Mouse (Mus musculus): ENCODE measurements around the gene Atp2a1. TPM values are rescaled to one million over a fixed set of nuclear protein-coding genes. Genes with fewer than 3 reads are reported as not detected.
A peak's percentile ranks its signal among the peaks of the same experiment; 100 is the strongest.

The Atp2a1 gene
- total RNA-seq, 2 experiments from 2014 or later, result 0.12 TPM; not detected in 1

GRCm38 (mm10) chr7:126455242-126455641 is 7.7 kb downstream of the Atp2a1 start:
- intact Hi-C loops (cut with DNase I), result no loop called here

DNA sequence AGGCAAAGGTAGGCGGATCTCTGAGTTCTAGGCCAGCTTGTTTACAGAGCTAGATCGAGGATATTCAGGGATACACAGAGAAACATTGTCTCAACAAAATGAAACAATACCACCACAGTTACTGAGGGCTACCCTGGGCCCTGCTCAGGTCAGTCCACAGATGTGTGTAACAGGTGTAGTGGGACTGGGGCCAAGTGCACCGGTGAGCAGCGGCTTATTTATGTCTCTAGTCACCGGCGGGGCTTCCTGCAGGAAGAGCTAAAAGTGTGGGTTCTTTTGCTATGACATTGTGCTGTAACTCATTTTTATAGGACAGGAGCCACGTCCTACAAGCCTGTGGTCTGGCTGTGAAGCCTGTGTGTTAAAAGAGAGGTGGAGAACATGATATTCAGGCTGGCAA is 9.0 kb downstream of the Atp2a1 start:
- DNase-seq, result no peak
- intact Hi-C loops (cut with DNase I), result no loop called here

More at GRCm38 (mm10) chr7:126455242-126455641, 7.7 kb downstream of the Atp2a1 start:
- DNase-seq, result no peak

GRCm38 (mm10) chr7:126452244-126452643 is 10.7 kb downstream of the Atp2a1 start:
- intact Hi-C loops (cut with DNase I), result no loop called here
- DNase-seq, result no peak

DNA sequence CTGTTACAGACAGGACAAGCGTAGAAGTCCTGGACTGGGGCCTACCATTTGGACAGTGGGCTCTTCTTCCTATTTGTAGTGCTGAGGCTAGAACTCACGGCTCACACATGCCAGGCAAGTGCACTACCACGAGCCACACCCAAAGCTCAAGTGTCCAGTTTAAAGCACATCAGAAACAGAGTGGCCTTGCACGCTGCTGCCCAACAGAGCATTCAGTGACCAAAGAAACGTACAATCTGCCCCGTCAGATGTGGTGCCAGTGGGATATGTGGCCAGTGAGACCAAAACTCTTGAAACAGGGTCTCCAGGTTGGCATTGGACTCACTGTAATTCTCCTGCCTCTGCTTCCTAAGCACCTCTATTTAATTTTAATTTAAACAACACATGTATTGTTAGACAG is 12.3 kb downstream of the Atp2a1 start:
- intact Hi-C loops (cut with DNase I), result no loop called here
- no peak for DNase-seq

GRCm38 (mm10) chr7:126449991-126450390 is 12.9 kb downstream of the Atp2a1 start:
- intact Hi-C loops (cut with DNase I), result no loop called here
- no peak for DNase-seq

GRCm38 (mm10) chr7:126448481-126448880 is 14.4 kb downstream of the Atp2a1 start:
- DNase-seq, result no peak
- intact Hi-C loops (cut with DNase I), result no loop called here

DNA sequence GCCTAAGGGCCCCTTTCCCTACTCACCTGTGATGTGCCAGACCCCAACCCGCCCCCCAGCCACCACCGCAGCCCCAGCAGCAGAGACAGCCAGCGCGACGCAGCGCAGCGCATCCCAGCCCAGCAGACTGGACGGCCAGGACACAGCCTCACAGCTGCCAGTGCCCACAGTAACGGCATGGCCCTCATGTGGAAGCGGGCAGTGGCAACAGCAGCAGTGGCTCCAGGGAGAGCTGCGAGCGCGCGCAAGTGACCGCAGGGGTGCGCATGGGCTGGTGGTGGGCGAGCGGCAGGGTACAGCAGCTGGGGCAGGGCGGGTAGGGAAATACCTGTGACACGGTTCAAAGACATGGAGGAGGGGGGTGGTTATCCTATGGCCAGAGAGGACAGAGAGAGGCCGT is 16.7 kb downstream of the Atp2a1 start:
- intact Hi-C loops (cut with DNase I), result no loop called here
- DNase-seq, result no peak

DNA sequence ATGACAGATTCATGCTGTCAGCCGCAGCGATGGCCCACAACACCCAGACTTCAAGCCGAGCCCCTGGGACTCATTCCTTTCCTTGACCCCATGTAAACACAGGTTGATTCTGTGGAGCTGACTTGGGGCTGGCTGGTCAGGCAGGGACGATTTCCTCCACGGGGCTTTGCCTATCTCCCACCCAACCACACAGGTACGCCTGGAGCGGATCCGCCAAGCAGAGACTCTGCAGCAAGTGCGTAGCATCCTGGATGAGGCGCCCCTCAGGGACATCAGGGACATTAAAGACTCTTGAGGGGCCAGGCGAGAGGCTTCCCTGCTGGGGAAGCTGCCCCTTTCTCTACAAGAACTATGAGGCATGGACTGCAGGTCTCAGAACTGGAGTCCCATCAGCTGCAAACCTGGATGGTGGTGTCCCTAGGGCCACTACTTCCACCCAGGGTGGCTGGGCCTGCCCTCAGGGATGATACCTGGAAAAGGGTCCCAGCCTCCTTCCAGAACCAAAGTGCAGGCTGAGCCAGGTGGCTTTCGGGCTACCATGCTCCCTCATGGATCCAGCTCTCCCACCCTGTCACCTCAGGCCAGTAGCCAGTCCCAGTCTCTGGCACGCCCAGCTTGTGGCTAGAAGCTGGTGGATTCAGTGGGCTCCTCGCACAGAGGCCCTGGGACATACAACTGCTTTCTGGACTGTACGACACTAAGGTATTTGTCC is 17.6 kb downstream of the Atp2a1 start:
- DNase-seq, result no peak
- intact Hi-C loops (cut with DNase I), result no loop called here

DNA sequence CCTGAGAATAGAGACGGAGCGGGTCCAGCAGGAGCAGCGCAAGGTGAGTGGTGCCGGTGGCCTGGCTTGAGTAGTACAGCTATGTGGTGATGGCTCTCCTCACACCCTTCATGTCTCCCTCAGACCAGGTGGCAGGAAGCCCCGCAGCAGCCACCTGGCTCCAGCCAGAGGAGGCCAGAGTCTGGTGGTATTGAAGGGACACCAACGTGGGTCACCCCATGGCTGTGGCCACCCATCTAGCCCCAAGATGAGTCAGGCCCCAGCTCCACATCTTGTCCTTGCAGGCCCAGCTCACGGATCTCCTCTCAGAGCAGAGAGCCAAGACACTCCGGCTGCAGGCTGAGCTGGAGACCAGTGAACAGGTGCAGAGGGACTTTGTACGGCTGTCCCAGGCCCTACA is 18.4 kb downstream of the Atp2a1 start:
- no peak for DNase-seq

DNA sequence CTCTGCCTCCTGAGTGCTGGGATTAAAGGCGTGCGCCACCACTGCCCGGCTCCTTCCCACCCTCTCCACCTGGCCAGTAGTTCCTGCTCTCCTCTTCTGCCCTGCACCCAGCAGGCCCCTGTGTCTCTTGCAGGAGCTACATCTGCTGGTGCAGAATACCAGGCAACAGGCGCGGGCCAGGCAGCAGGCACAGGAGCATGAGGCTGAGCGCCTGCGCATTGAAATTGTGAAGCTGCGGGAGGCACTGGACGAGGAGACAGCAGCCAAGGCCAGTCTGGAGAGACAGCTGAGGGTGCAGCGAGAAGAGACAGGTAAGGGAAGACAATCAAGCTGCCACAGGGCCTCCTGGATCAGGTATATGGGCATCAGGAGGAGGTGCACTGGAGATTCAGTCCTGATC is 18.9 kb downstream of the Atp2a1 start:
- no peak for DNase-seq
- intact Hi-C loops (cut with DNase I), result no loop called here

More for the DNA sequence above, 18.4 kb downstream of the Atp2a1 start:
- intact Hi-C loops (cut with DNase I), result no loop called here

GRCm38 (mm10) chr7:126440134-126440533 is 22.8 kb downstream of the Atp2a1 start:
- intact Hi-C loops (cut with DNase I), result no loop called here
- peak; percentile 31 for DNase-seq

DNA sequence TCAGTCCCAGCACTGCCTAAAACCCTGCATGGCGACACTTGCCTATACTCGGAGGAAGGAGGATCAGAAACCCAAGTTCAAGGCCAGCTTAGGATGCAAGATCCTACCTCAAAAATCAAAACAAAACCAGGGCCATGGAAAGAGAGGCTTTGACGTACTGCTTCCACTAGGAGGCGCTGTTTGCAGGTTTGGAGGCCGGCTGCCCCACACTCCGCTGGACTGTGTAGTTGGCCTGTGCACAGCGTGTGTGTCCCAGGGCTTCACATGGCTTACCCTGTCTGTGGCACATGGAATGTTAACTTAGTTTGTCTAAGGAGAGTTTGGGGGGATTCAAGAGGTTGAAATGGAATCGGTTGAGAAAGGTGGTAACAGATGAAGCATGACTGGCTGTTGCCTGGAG is 26.1 kb downstream of the Atp2a1 start:
- DNase-seq, result peak; percentile 69
- intact Hi-C loops (cut with DNase I), result no loop called here

DNA sequence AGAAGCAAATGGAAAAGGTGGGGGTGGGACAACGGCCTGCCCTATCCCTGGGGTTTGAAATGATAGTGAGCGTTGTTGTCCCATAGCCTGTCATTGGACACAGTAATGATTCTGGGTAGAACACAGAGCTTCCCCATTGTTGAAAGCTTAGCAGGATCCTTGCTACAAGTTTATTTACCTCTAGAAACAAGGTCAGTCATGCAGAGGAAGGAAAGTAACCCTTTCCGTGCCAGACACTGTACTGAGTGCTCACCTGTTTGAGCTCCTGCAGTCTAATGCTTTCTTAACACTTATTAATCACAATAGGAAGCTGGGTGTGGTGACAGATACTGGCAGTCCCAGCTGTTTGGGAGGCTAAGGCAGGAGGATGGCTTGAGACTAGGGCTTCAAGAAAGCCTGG is 27.1 kb downstream of the Atp2a1 start:
- intact Hi-C loops (cut with DNase I), result no loop called here

DNA sequence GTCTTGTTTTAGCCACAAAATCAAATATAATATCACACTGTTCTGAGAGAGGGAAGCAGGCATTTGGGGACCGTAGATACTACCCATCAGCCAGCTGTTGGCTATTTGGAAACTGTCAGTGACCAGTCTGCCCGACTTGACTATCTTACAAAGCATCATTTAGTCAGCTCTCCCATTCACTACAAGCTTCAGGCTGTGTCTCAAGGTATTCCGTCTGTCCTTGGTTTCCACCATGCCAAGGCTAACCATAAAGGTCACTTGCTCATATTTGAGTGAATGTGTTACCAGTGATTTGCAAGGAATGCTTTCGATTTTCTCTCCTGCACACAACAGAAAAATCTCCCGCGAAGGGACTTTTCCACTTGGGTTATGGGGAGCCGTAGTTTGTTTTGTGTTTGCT is 28.2 kb downstream of the Atp2a1 start:
- intact Hi-C loops (cut with DNase I), result no loop called here
- no peak for DNase-seq

More for the DNA sequence above, 27.1 kb downstream of the Atp2a1 start:
- no peak for DNase-seq

DNA sequence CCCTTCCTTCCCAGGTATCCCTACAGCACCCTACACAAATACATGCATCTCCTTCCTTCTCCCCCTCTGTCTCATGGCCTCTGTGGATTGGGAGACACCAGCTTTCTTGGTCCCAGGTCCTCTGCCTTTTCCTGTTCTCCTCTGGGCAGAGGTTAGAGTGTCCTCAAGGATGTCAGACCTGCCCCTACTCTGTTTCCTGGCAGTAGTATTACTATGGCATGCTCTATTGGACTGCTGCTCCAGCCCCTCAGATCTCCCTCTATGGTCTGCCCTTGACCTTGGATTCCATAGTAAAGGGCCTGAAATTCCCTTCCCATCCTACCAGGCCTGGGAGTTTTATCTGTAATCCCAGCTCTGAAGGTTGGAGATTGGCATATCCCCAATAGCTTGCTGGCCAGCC is 32.7 kb downstream of the Atp2a1 start:
- DNase-seq, result no peak
- intact Hi-C loops (cut with DNase I), result no loop called here

GRCm38 (mm10) chr7:126429503-126429898 is 33.4 kb downstream of the Atp2a1 start:
- DNase-seq, result no peak
- intact Hi-C loops (cut with DNase I), result no loop called here

GRCm38 (mm10) chr7:126428631-126429502 is 34.0 kb downstream of the Atp2a1 start, which contains the start of gene Rabep2:
Gene Rabep2, plus strand, starts transcription at chr7:126428759.
- DNase-seq, result peak; percentile 98
- intact Hi-C loops (cut with DNase I), result no loop called here

GRCm38 (mm10) chr7:126428154-126428553 is 34.8 kb downstream of the Atp2a1 start:
- DNase-seq, result no peak
- intact Hi-C loops (cut with DNase I), result no loop called here

DNA sequence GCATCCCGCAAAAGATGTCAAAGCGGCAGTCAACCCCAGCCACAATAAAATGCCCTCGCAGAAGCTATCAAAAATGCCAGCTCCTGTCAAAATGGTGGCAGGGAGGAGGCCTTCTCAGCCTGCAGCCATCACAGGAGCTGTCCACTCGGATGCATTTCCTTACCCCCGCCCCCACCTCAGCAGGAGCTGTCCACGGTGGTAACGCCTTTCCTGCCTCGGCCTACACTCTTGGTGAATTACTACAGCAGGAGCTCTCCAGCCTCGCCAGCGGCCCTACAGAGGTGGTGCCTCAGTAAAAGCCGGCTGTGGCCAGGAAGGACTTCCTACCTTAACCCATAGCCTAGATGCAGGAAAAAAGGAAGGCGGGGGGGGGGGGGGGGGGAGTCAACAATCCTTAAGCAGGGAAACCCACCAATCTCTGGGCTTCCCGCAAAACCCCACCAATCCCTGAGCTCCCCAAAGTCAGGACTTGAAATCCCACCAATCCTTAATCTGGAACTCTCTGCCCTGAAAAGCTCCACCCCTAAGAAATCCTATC is 35.5 kb downstream of the Atp2a1 start:
- intact Hi-C loops (cut with DNase I), result no loop called here
- DNase-seq, result no peak

- DNase-seq, result no peak
- intact Hi-C loops (cut with DNase I), result no loop called here
These were observed 38.7 kb downstream of the Atp2a1 start for GRCm38 (mm10) chr7:126424161-126424560.

DNA sequence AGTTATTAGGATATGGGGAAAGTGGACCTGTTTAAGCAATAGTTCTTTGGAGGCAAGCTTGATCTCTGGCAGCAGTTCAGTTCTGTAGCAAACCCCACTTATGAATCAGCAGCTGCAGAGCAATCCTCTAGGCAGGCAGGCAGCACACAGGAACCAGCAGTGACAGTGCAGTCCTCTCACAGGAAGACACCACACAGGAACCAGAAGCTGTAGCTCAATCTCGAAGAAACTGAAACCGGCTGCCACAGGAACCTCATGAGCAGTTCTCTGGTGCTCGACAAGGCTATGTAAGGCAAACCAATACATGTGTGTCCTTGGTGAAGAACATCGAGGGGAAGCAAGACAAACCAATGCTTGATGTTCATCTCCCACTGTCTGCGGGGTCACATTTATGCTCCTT is 41.2 kb downstream of the Atp2a1 start:
- DNase-seq, result no peak
- intact Hi-C loops (cut with DNase I), result no loop called here

- intact Hi-C loops (cut with DNase I), result no loop called here
- no peak for DNase-seq
These were observed 44.4 kb downstream of the Atp2a1 start for GRCm38 (mm10) chr7:126418496-126418895.
